Mouse (Mus musculus) kidney, adult 9 months (tissue): ENCODE measurements around the gene Spsb3.

ENCODE experiments used
- DNase-seq: peaks from one replicate; pipeline ENCODE4 v3.0.0; 2022

Gene Spsb3

GRCm38 (mm10) chr17:24874989-24875388 is 11.5 kb upstream of the Spsb3 start:
- no peak for DNase-seq

- DNase-seq, result peak; percentile 74
Observed at GRCm38 (mm10) chr17:24877336-24878116, 8.9 kb upstream of the Spsb3 start.

- peak; percentile 94 for DNase-seq
Observed at GRCm38 (mm10) chr17:24878117-24878397, 8.4 kb upstream of the Spsb3 start.

GRCm38 (mm10) chr17:24878531-24878930 is 7.9 kb upstream of the Spsb3 start:
- no peak for DNase-seq

- DNase-seq, result peak; percentile 64
Observed at GRCm38 (mm10) chr17:24881738-24882440, 4.6 kb upstream of the Spsb3 start.

GRCm38 (mm10) chr17:24884391-24884790 is 2.1 kb upstream of the Spsb3 start:
- DNase-seq, result no peak

GRCm38 (mm10) chr17:24885356-24886133 is 898 bp upstream of the Spsb3 start:
- DNase-seq, result no peak

- no peak for DNase-seq
Observed at GRCm38 (mm10) chr17:24886932-24887271, 459 bp downstream of the Spsb3 start.

GRCm38 (mm10) chr17:24887291-24888080 is 1.0 kb downstream of the Spsb3 start:
- no peak for DNase-seq

- no peak for DNase-seq
Observed at GRCm38 (mm10) chr17:24888862-24889261, 2.4 kb downstream of the Spsb3 start.

- no peak for DNase-seq
Observed at GRCm38 (mm10) chr17:24890151-24891092, 4.0 kb downstream of the Spsb3 start.

GRCm38 (mm10) chr17:24891321-24891720 is 4.9 kb downstream of the Spsb3 start:
- DNase-seq, result no peak

GRCm38 (mm10) chr17:24892785-24893184 is 6.3 kb downstream of the Spsb3 start:
- DNase-seq, result no peak

- peak; percentile 17 for DNase-seq
Observed at GRCm38 (mm10) chr17:24893276-24893675, 6.8 kb downstream of the Spsb3 start.

GRCm38 (mm10) chr17:24894061-24894994 is 7.9 kb downstream of the Spsb3 start:
- peak; percentile 13 for DNase-seq

- DNase-seq, result peak; percentile 87
Observed at GRCm38 (mm10) chr17:24894995-24895547, 8.6 kb downstream of the Spsb3 start, which contains the start of the genes Eme2 and Mrps34. TSS of gene Eme2 (minus strand) at chr17:24895087. TSS of gene Mrps34 (plus strand) at chr17:24895116.

GRCm38 (mm10) chr17:24895571-24896240 is 9.3 kb downstream of the Spsb3 start:
- no peak for DNase-seq

GRCm38 (mm10) chr17:24896241-24896992 is 10.0 kb downstream of the Spsb3 start, which contains the start of gene Nme3:
TSS of gene Nme3 (plus strand) at chr17:24896500.
- DNase-seq, result peak; percentile 85

GRCm38 (mm10) chr17:24896993-24897269 is 10.5 kb downstream of the Spsb3 start:
- DNase-seq, result peak; percentile 26
